Mouse (Mus musculus) small intestine, adult 2 months (tissue): ENCODE measurements around the gene Gm27027.

Experiments used
- CTCF ChIP-seq: fragments of 200-500 bp; IDR thresholded peaks from 2 replicates; pipeline ENCODE4 v1.5.1; 2012; ENCODE audit warnings: low read depth, mild to moderate bottlenecking, control low read depth, inconsistent platforms, low read length, moderate library complexity, mixed read lengths; ENCODE audit not compliant: insufficient replicate concordance, insufficient read length; ENCODE audit errors: extremely low read depth
- POLR2A ChIP-seq: fragments of 200-500 bp; IDR thresholded peaks from 2 replicates; pipeline ENCODE4 v1.6.1; 2012; ENCODE audit warnings: low read depth, mild to moderate bottlenecking, control low read depth, inconsistent platforms, low read length, moderate library complexity

DNA sequence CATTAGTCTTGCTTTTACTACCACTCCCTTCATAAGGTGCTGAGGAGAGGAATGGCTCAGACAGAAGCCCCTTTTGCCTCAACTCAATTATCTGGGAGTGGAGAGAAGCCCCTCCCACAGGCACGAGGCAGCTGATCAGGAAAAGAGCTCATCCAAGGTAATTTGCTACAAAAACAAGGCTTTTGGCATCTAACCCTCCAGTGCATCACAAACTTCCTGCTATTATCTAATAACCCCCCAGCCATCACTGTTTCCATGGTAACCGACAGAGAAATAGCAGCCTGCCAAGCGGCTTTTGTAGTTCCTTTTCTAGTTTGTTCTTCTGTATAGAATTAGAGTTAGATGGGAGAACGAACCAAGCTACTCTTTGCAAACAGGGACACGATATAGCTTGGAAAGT lies 3.9 kb downstream of the Gm27027 start:
- TF ChIP-seq CTCF = no peak
- TF ChIP-seq POLR2A = no peak
